Mouse (Mus musculus): ENCODE measurements around the gene Gm12789.
"Not testable (repeated sequence)": the region's sequence is repeated elsewhere in the genome, so short reads cannot be mapped to it uniquely, and the experiment has no call there.

Gm12789 gene

GRCm38 (mm10) chr4:101986326-101986725, at the start of gene Gm12789:
TSS of gene Gm12789 (plus strand) at chr4:101986626.
- in situ Hi-C loops (cut with MboI, MseI), result loop anchor here (25.0 kb wide), 1 partner anchor 324 kb away; no protein-coding TSS in a partner anchor

DNA sequence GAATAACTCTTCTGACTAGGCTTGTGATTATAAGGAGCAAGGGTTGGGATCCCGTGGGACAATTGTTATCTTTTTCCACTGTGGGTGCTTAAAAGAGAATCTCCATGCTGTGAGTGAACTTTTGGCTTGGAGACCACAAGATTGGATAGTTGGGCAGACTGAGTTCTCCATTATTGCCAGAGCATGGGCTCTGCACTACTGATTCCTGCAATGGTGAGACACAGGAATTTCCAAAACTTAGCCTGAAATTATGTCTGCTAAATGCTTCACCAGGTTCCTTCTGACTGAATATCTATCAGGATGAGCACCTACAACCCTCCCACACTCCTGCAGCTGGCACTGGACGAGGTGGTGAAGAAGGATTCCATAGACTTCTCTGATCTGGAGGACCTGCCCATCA, 46.3 kb upstream of the Gm12789 start, which contains the start of gene Gm12794:
Gene Gm12794 (plus strand): TSS at position 301 of the 400 bp plus-strand sequence.
- in situ Hi-C loops (cut with MboI, MseI), result not testable (repeated sequence)

DNA sequence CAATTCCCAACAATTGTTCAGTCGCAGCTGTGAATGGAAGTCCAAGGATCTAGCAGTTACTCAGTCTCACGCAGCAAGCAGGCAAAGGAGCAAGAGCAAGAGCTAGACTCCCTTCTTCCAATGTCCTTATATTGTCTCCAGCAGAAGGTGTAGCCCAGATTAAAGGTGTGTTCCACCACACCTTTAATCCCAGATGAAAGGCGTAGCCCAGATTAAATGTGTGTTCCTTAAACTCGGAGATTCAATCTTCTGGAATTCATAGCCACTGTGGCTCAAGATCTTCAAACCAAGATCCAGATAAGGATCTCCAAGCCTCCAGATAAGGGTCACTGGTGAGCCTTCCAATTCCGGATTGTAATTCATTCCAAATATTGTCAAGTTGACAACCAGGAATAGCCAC, 5.5 kb upstream of the Gm12789 start, which contains the start of gene Gm12790:
Gene Gm12790 (minus strand): TSS at position 101 of the 400 bp plus-strand sequence.
- in situ Hi-C loops (cut with MboI, MseI), result loop anchor here (25.0 kb wide), 1 partner anchor 319 kb away; no protein-coding TSS in a partner anchor

GRCm38 (mm10) chr4:101985678-101986077, 748 bp upstream of the Gm12789 start:
- in situ Hi-C loops (cut with MboI, MseI), result loop anchor here (25.0 kb wide), 1 partner anchor 323 kb away; no protein-coding TSS in a partner anchor

DNA sequence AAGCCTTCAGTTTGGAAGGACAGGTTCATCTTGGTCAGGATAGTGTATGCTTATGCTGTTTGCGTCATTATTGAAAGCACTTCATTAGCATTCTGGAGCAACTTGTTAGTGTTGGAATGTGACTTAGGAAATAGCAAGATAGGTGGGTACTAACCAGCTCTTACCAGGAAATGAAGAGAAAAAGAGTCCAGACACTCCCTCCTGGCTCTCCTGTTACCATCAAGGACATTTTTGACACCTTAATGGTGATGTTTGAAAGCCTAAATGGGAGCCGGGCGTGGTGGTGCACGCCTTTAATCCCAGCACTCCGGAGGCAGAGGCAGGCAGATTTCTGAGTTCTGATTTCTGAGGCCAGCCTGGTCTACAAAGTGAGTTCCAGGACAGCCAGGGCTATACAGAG, 11.0 kb downstream of the Gm12789 start:
- in situ Hi-C loops (cut with MboI, MseI), result loop anchor here (10.0 to 25.0 kb wide), 2 partner anchors 335 to 613 kb away; no protein-coding TSS in a partner anchor

DNA sequence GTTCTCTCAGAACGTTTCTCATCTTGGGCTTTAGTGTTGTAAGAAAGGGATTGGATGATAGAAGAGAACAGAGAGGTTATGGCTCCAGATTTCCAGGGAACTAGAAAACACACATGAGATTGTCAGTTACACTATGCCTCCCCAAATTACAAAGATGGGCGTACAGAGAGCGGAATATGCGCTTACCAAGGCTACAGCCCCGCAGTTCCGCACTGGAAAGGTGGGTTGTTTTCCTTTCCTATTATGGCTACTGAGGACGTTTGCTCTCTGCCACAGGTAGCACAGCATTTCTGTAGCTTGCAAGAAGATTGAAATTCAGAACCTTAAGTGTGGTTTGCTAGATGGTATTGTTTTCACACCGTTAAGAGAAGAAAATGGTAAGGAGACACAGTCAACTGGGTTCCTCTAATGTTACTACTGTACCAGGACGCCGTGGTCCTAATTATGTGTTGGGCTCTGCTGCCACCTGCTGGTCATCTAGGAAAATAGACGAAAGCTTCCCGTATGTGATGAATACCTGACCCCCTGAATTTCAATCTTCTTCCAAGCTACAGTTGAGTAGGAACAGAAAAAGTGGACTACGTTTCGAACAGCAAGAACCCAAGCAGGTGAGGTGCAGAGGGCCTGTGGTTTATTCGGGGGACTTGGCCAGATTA, 12.0 kb downstream of the Gm12789 start:
- in situ Hi-C loops (cut with MboI, MseI), result loop anchor here (10.0 to 25.0 kb wide), 2 partner anchors 336 to 614 kb away; no protein-coding TSS in a partner anchor

DNA sequence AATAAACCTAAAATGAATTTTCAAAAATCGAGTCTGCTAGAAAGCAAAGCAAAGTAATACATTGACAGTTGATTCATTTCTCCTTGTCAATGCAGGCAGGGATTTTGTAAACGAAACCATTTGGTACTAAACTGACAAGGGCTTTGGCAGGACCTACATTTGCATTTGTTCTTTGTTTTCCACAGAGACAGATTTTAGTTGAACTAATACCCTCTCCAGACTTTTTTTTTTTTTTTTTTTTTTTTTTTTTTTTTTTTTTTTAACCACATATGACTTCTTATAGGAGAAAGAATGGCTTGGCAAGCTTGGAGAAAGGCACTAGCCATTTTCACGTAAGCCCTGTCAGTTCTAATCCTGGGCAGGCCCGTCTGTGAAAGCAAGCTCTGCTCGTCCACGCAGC, 40.2 kb downstream of the Gm12789 start:
- in situ Hi-C loops (cut with MboI, MseI), result no loop called here
